Mouse (Mus musculus): ENCODE measurements around the gene C1galt1c1. TPM values are rescaled to one million over a fixed set of nuclear protein-coding genes. Genes with fewer than 3 reads are reported as not detected.
A peak's percentile ranks its signal among the peaks of the same experiment; 100 is the strongest.

The C1galt1c1 gene
- polyA plus RNA-seq, 1 experiment from 2014 or later = 18.1 TPM

GRCm38 (mm10) chrX:38642183-38642582, 7.3 kb upstream of the C1galt1c1 start:
- no peaks in the 10 kb centered on the region for H3K4me1 ChIP-seq (replicated peaks; ENCODE audit: control insufficient read depth, insufficient read depth, low read length)
- no peak overlapping the region for H3K4me3 ChIP-seq (ENCODE audit: low read depth, low read length)
- H3K9ac ChIP-seq (ENCODE audit: low read depth, low read length) = no peak overlapping the region
- no peak for ATAC-seq (replicated peaks; ENCODE audit: low FRiP score)
- H3K27ac ChIP-seq (ENCODE audit: low read depth, low read length) = no peak overlapping the region
- H3K9me3 ChIP-seq (ENCODE audit: control insufficient read depth, low read length) = no peaks in the 10 kb centered on the region
- H3K36me3 ChIP-seq (ENCODE audit: control insufficient read depth, insufficient read depth, low read length) = no peaks in the 10 kb centered on the region
- WGBS = 57% methylated on average over 4 of the region's 4 CpGs
- no peak for DNase-seq (ENCODE audit: low spot score)
- H3K27me3 ChIP-seq (replicated peaks; ENCODE audit: control insufficient read depth, insufficient read depth, low read length) = no peaks in the 10 kb centered on the region
- no peak overlapping the region for H3K4me2 ChIP-seq

GRCm38 (mm10) chrX:38641435-38641834, 6.5 kb upstream of the C1galt1c1 start:
- H3K36me3 ChIP-seq (ENCODE audit: control insufficient read depth, insufficient read depth, low read length) = no peaks in the 10 kb centered on the region
- WGBS = 37% methylated on average over 4 of the region's 4 CpGs

GRCm38 (mm10) chrX:38635638-38635931, 698 bp upstream of the C1galt1c1 start:
- H3K4me2 ChIP-seq = peak overlapping the region; percentile 58
- ATAC-seq (replicated peaks; ENCODE audit: low FRiP score) = no peak
- no peaks in the 10 kb centered on the region for H3K27me3 ChIP-seq (replicated peaks; ENCODE audit: control insufficient read depth, insufficient read depth, low read length)
- peak overlapping the region; percentile 42 for H3K4me3 ChIP-seq (ENCODE audit: low read depth, low read length)
- peak overlapping the region; percentile 43; the same call in 1 of the 2 replicates for H3K9ac ChIP-seq (ENCODE audit: low read depth, low read length)
- no peaks in the 10 kb centered on the region for H3K36me3 ChIP-seq (ENCODE audit: control insufficient read depth, insufficient read depth, low read length)
- DNase-seq (ENCODE audit: low spot score) = no peak
- H3K4me1 ChIP-seq (replicated peaks; ENCODE audit: control insufficient read depth, insufficient read depth, low read length) = no peaks in the 10 kb centered on the region
- H3K27ac ChIP-seq (ENCODE audit: low read depth, low read length) = no peak overlapping the region
- H3K9me3 ChIP-seq (ENCODE audit: control insufficient read depth, low read length) = no peaks in the 10 kb centered on the region

More at GRCm38 (mm10) chrX:38641435-38641834, 6.5 kb upstream of the C1galt1c1 start:
- Histone ChIP-seq H3K4me3 (ENCODE audit: low read depth, low read length) (no peak overlapping the region), H3K4me2 (no peak overlapping the region), H3K27me3 (replicated peaks; ENCODE audit: control insufficient read depth, insufficient read depth, low read length) (no peaks in the 10 kb centered on the region), H3K9me3 (ENCODE audit: control insufficient read depth, low read length) (no peaks in the 10 kb centered on the region), H3K4me1 (replicated peaks; ENCODE audit: control insufficient read depth, insufficient read depth, low read length) (no peaks in the 10 kb centered on the region), H3K27ac (ENCODE audit: low read depth, low read length) (no peak overlapping the region), H3K9ac (ENCODE audit: low read depth, low read length) (no peak overlapping the region)
- no peak for DNase-seq (ENCODE audit: low spot score)
- no peak for ATAC-seq (replicated peaks; ENCODE audit: low FRiP score)

- peak overlapping the region; percentile 66 for H3K4me2 ChIP-seq
- H3K27me3 ChIP-seq (replicated peaks; ENCODE audit: control insufficient read depth, insufficient read depth, low read length) = no peaks in the 10 kb centered on the region
- ATAC-seq (replicated peaks; ENCODE audit: low FRiP score) (peak; percentile 69), DNase-seq (ENCODE audit: low spot score) (no peak)
- H3K27ac ChIP-seq (ENCODE audit: low read depth, low read length) = peak overlapping the region; percentile 68; the same call in 1 of the 2 replicates
- H3K4me1 ChIP-seq (replicated peaks; ENCODE audit: control insufficient read depth, insufficient read depth, low read length) = no peaks in the 10 kb centered on the region
- H3K4me3 ChIP-seq (ENCODE audit: low read depth, low read length) = peak overlapping the region; percentile 61
- 22% methylated on average over 3 of the region's 3 CpGs for WGBS
- H3K36me3 ChIP-seq (ENCODE audit: control insufficient read depth, insufficient read depth, low read length) = no peaks in the 10 kb centered on the region
- H3K9ac ChIP-seq (ENCODE audit: low read depth, low read length) = peak overlapping the region; percentile 63
- no peaks in the 10 kb centered on the region for H3K9me3 ChIP-seq (ENCODE audit: control insufficient read depth, low read length)
Observed at GRCm38 (mm10) chrX:38600995-38601369, 33.9 kb downstream of the C1galt1c1 start.

- Histone ChIP-seq H3K36me3 (ENCODE audit: control insufficient read depth, insufficient read depth, low read length) (no peaks in the 10 kb centered on the region), H3K4me1 (replicated peaks; ENCODE audit: control insufficient read depth, insufficient read depth, low read length) (no peaks in the 10 kb centered on the region), H3K4me3 (ENCODE audit: low read depth, low read length) (peak within 1 kb of the TSS; percentile 61), H3K4me2 (peak within 1 kb of the TSS; percentile 66), H3K27ac (ENCODE audit: low read depth, low read length) (peak within 1 kb of the TSS; percentile 68; the same call in 1 of the 2 replicates), H3K9me3 (ENCODE audit: control insufficient read depth, low read length) (no peaks in the 10 kb centered on the region), H3K9ac (ENCODE audit: low read depth, low read length) (peak within 1 kb of the TSS; percentile 63), H3K27me3 (replicated peaks; ENCODE audit: control insufficient read depth, insufficient read depth, low read length) (no peaks in the 10 kb centered on the region)
- peak; percentile 43 for DNase-seq (ENCODE audit: low spot score)
- 9% methylated on average over 26 of the region's 26 CpGs for WGBS
- ATAC-seq (replicated peaks; ENCODE audit: low FRiP score) = peak; percentile 83
Observed at GRCm38 (mm10) chrX:38600177-38600994, 34.5 kb downstream of the C1galt1c1 start, which contains the start of gene Mcts1. TSS of gene Mcts1 (plus strand) at chrX:38600578.

GRCm38 (mm10) chrX:38593180-38593889, 41.6 kb downstream of the C1galt1c1 start:
- peaks cover 8% of the 10 kb centered on the region for H3K4me1 ChIP-seq (replicated peaks; ENCODE audit: control insufficient read depth, insufficient read depth, low read length)
- DNase-seq (ENCODE audit: low spot score) (no peak), ATAC-seq (replicated peaks; ENCODE audit: low FRiP score) (peak; percentile 82)
- no peaks in the 10 kb centered on the region for H3K27me3 ChIP-seq (replicated peaks; ENCODE audit: control insufficient read depth, insufficient read depth, low read length)
- no peaks in the 10 kb centered on the region for H3K9me3 ChIP-seq (ENCODE audit: control insufficient read depth, low read length)
- 45% methylated on average over 5 of the region's 5 CpGs for WGBS
- H3K4me2 ChIP-seq = no peak overlapping the region
- no peak overlapping the region for H3K4me3 ChIP-seq (ENCODE audit: low read depth, low read length)
- H3K9ac ChIP-seq (ENCODE audit: low read depth, low read length) = no peak overlapping the region
- no peaks in the 10 kb centered on the region for H3K36me3 ChIP-seq (ENCODE audit: control insufficient read depth, insufficient read depth, low read length)
- peak overlapping the region; percentile 63 for H3K27ac ChIP-seq (ENCODE audit: low read depth, low read length)

- ATAC-seq (replicated peaks; ENCODE audit: low FRiP score) (peak; percentile 55; the same call in 1 of the 2 replicates), DNase-seq (ENCODE audit: low spot score) (no peak)
- Histone ChIP-seq H3K4me2 (no peak overlapping the region), H3K4me3 (ENCODE audit: low read depth, low read length) (no peak overlapping the region), H3K27me3 (replicated peaks; ENCODE audit: control insufficient read depth, insufficient read depth, low read length) (no peaks in the 10 kb centered on the region), H3K9me3 (ENCODE audit: control insufficient read depth, low read length) (no peaks in the 10 kb centered on the region), H3K36me3 (ENCODE audit: control insufficient read depth, insufficient read depth, low read length) (no peaks in the 10 kb centered on the region), H3K9ac (ENCODE audit: low read depth, low read length) (no peak overlapping the region), H3K27ac (ENCODE audit: low read depth, low read length) (no peak overlapping the region), H3K4me1 (replicated peaks; ENCODE audit: control insufficient read depth, insufficient read depth, low read length) (peaks cover 8% of the 10 kb centered on the region)
- 76% methylated on average over 3 of the region's 3 CpGs for WGBS
Observed at GRCm38 (mm10) chrX:38591749-38592148, 43.1 kb downstream of the C1galt1c1 start.

- Histone ChIP-seq H3K4me2 (no peak overlapping the region), H3K27ac (ENCODE audit: low read depth, low read length) (peak overlapping the region; percentile 62; the same call in 1 of the 2 replicates), H3K36me3 (ENCODE audit: control insufficient read depth, insufficient read depth, low read length) (no peaks in the 10 kb centered on the region), H3K4me1 (replicated peaks; ENCODE audit: control insufficient read depth, insufficient read depth, low read length) (peaks cover 8% of the 10 kb centered on the region), H3K27me3 (replicated peaks; ENCODE audit: control insufficient read depth, insufficient read depth, low read length) (no peaks in the 10 kb centered on the region), H3K9ac (ENCODE audit: low read depth, low read length) (no peak overlapping the region), H3K9me3 (ENCODE audit: control insufficient read depth, low read length) (no peaks in the 10 kb centered on the region), H3K4me3 (ENCODE audit: low read depth, low read length) (no peak overlapping the region)
- DNase-seq (ENCODE audit: low spot score) (no peak), ATAC-seq (replicated peaks; ENCODE audit: low FRiP score) (peak; percentile 79)
- WGBS = 28% methylated on average over 4 of the region's 4 CpGs
Observed at GRCm38 (mm10) chrX:38589827-38590226, 45.1 kb downstream of the C1galt1c1 start.
